Comparison of ENCODE assay signal across 12 mouse cellular contexts in the genomic region with DNA sequence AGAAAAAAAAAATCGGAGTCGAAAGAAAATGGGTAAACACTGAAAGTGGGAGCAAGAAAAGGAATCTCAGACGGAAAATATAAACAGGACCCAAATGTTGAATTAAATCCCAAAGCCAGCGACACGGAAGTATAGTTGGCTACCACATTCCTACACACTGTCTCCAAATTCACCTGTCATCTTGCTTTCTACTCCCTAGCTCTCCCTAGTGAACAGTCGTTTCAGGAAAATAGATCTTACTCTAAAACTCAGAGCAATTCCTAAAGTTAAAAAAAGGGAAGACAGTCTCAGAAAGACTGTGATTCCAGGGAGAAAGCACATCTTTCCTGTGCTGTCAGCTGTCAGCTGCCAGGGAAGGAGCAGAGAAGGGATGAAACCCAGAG. TPM values are rescaled to one million over a fixed set of nuclear protein-coding genes. Genes with fewer than 3 reads are reported as not detected.
A peak's percentile ranks its signal among the peaks of the same experiment; 100 is the strongest.
DNase-seq lines count a peak whose midpoint lies in the region; ATAC-seq and TF ChIP-seq lines count a peak whose summit lies in the region.
"Had no signal": no experiment of that assay in that cellular context is flagged by ENCODE, and none has a peak within 500 bp of the region (broad histone marks: within the 10 kb centered on the region; RNA-seq: fewer than 3 reads in every experiment).

No protein-coding gene starts in this region.

- no peaks in the 10 kb centered on the region for H3K27me3 ChIP-seq in kidney, postnatal 0 days (ENCODE audit: insufficient read depth, low read length)
- peaks cover 3% of the 10 kb centered on the region; the same call in 1 of the 2 replicates for H3K27me3 ChIP-seq in forebrain, embryonic 11.5 days (ENCODE audit: control insufficient read depth, insufficient read depth, low read length)
- H3K27me3 ChIP-seq in intestine, postnatal 0 days (replicated peaks; ENCODE audit: control insufficient read depth, insufficient read depth, low read length), result peaks cover 14% of the 10 kb centered on the region; the same call in 1 of the 2 replicates
- peaks cover 16% of the 10 kb centered on the region for H3K27me3 ChIP-seq in neural tube, embryonic 13.5 days

- no peaks in the 10 kb centered on the region for H3K4me1 ChIP-seq in kidney, postnatal 0 days (replicated peaks; ENCODE audit: insufficient read depth, low read length)
- 0 out of 2 replicates have a peak, but pooled peaks cover 2% of the 10 kb centered on the region for H3K4me1 ChIP-seq in forebrain, embryonic 11.5 days (replicated peaks; ENCODE audit: control insufficient read depth, insufficient read depth, low read length)
- peaks cover 4% of the 10 kb centered on the region; the same call in 1 of the 2 replicates for H3K4me1 ChIP-seq in intestine, postnatal 0 days (replicated peaks; ENCODE audit: control insufficient read depth, insufficient read depth, low read length)
- H3K4me1 ChIP-seq in neural tube, embryonic 13.5 days (replicated peaks), result peaks cover 13% of the 10 kb centered on the region
- H3K4me1 ChIP-seq: liver, embryonic 15.5 days had no signal

- DNase-seq in kidney, postnatal 0 days (ENCODE audit: low spot score), result no peak
- DNase-seq in kidney, adult 9 months, result no peak
- DNase-seq in forebrain, embryonic 11.5 days (ENCODE audit: low spot score), result no peak
- no peak for DNase-seq in right cerebral cortex, postnatal 14 days
- no peak for DNase-seq in cerebellum, postnatal 14 days
- no peak for DNase-seq in urinary bladder, postnatal 14 days (ENCODE audit: low spot score)
- DNase-seq: thymus, adult 18-20 months had no signal

- no peak for ATAC-seq in kidney, postnatal 0 days (replicated peaks; ENCODE audit: low FRiP score, low read depth)
- ATAC-seq in forebrain, embryonic 11.5 days (replicated peaks; ENCODE audit: low FRiP score), result no peak
- ATAC-seq in intestine, postnatal 0 days, result no peak
- no peak for ATAC-seq in neural tube, embryonic 13.5 days (ENCODE audit: low read depth)
- ATAC-seq: inflammation-experienced regulatory T-cells, adult 6 months had no signal

- H3K27ac ChIP-seq in kidney, postnatal 0 days, result no peak overlapping the region
- H3K27ac ChIP-seq in forebrain, embryonic 11.5 days (ENCODE audit: low read depth, low read length), result no peak overlapping the region
- no peak overlapping the region for H3K27ac ChIP-seq in intestine, postnatal 0 days (ENCODE audit: low read depth, low read length)
- H3K27ac ChIP-seq in neural tube, embryonic 13.5 days (replicated peaks), result no peak overlapping the region
- H3K27ac ChIP-seq: liver, embryonic 15.5 days had no signal

- H3K4me3 ChIP-seq in kidney, postnatal 0 days (replicated peaks; ENCODE audit: low read depth, low read length), result peak overlapping the region; percentile 37
- peak overlapping the region; percentile 40 for H3K4me3 ChIP-seq in forebrain, embryonic 11.5 days (ENCODE audit: low read depth, low read length)
- peak overlapping the region; percentile 34 for H3K4me3 ChIP-seq in intestine, postnatal 0 days (ENCODE audit: low read depth, low read length)
- H3K4me3 ChIP-seq in neural tube, embryonic 13.5 days, result peak overlapping the region; percentile 46
- H3K4me3 ChIP-seq: erythroblast, embryonic 14.5 days; liver, embryonic 15.5 days had no signal

- H3K36me3 ChIP-seq in kidney, postnatal 0 days (ENCODE audit: insufficient read depth, low read length), result no peaks in the 10 kb centered on the region
- H3K36me3 ChIP-seq in forebrain, embryonic 11.5 days (ENCODE audit: control insufficient read depth, insufficient read depth, low read length), result no peaks in the 10 kb centered on the region
- no peaks in the 10 kb centered on the region for H3K36me3 ChIP-seq in intestine, postnatal 0 days (ENCODE audit: control insufficient read depth, insufficient read depth)
- H3K36me3 ChIP-seq in neural tube, embryonic 13.5 days, result no peaks in the 10 kb centered on the region
- H3K36me3 ChIP-seq: liver, embryonic 15.5 days had no signal

- no peak overlapping the region for H3K9ac ChIP-seq in kidney, postnatal 0 days (ENCODE audit: low read depth, low read length)
- H3K9ac ChIP-seq in forebrain, embryonic 11.5 days (ENCODE audit: low read length), result no peak overlapping the region; the same call in 1 of the 2 replicates
- no peak overlapping the region for H3K9ac ChIP-seq in intestine, postnatal 0 days (ENCODE audit: low read depth, low read length)
- peak overlapping the region; percentile 60 for H3K9ac ChIP-seq in neural tube, embryonic 13.5 days
- H3K9ac ChIP-seq: liver, embryonic 15.5 days had no signal

- peak overlapping the region; percentile 76 for H3K4me2 ChIP-seq in kidney, postnatal 0 days (ENCODE audit: low read length)
- H3K4me2 ChIP-seq in forebrain, embryonic 11.5 days (ENCODE audit: low read depth, low read length, severe bottlenecking), result peak overlapping the region; percentile 89
- peak overlapping the region; percentile 63 for H3K4me2 ChIP-seq in intestine, postnatal 0 days (replicated peaks; ENCODE audit: low read depth)
- H3K4me2 ChIP-seq in neural tube, embryonic 13.5 days, result peak overlapping the region; percentile 90

- WGBS in kidney, postnatal 0 days, result 51% methylated on average over 6 of the region's 6 CpGs
- 58% methylated on average over 6 of the region's 6 CpGs for WGBS in forebrain, embryonic 11.5 days
- WGBS in intestine, postnatal 0 days, result 38% methylated on average over 6 of the region's 6 CpGs
- WGBS in neural tube, embryonic 13.5 days, result 60% methylated on average over 6 of the region's 6 CpGs

- no peaks in the 10 kb centered on the region for H3K9me3 ChIP-seq in kidney, postnatal 0 days (replicated peaks; ENCODE audit: low read length)
- no peaks in the 10 kb centered on the region for H3K9me3 ChIP-seq in forebrain, embryonic 11.5 days (ENCODE audit: control insufficient read depth, low read length)
- no peaks in the 10 kb centered on the region for H3K9me3 ChIP-seq in intestine, postnatal 0 days (ENCODE audit: control insufficient read depth)
- H3K9me3 ChIP-seq in neural tube, embryonic 13.5 days, result no peaks in the 10 kb centered on the region
- H3K9me3 ChIP-seq: liver, embryonic 15.5 days had no signal

- TF ChIP-seq CTCF in kidney, postnatal 0 days (IDR thresholded peaks at IDR 0.05; ENCODE audit: low read depth), result no peak
- TF ChIP-seq CTCF in intestine, postnatal 0 days (IDR thresholded peaks at IDR 0.05; ENCODE audit: low read depth), result no peak

RNA-seq across cellular contexts. Expression of a gene that starts 0.3 kb away (rescaled TPM):
- 1.5 and 1.6 TPM in 2 replicates for polyA plus RNA-seq in kidney, postnatal 0 days (2015; fragmentation: Nextera tagmentation; extraction: Ambion mirVana)
- polyA plus RNA-seq in forebrain, embryonic 11.5 days (2014; fragmentation: Nextera tagmentation; extraction: Ambion mirVana), result 0.49 and 0.64 TPM in 2 replicates
- polyA plus RNA-seq in intestine, postnatal 0 days (2015; fragmentation: Nextera tagmentation; extraction: Ambion mirVana), result 0.05 and 0.10 TPM in 2 replicates
- polyA plus RNA-seq in neural tube, embryonic 13.5 days (2015; fragmentation: Nextera tagmentation; extraction: Ambion mirVana), result 1.5 and 1.8 TPM in 2 replicates
- polyA plus RNA-seq: erythroblast, embryonic 14.5 days; inflammation-experienced regulatory T-cells, adult 6 months; liver, embryonic 15.5 days had no signal
